Mouse (Mus musculus) liver, embryonic 14.5 days (tissue): ENCODE results near the gene Macf1. TPM values are rescaled to one million over a fixed set of nuclear protein-coding genes. Genes with fewer than 3 reads are reported as not detected.
"Not testable (repeated sequence)": the region's sequence is repeated elsewhere in the genome, so short reads cannot be mapped to it uniquely, and the experiment has no call there.

ENCODE experiments used
- ATAC-seq: fragments of 200-750 bp; cut with Nextera tagmentation; 2 replicates; pipeline ENCODE4 v1.8.0; 2017; ENCODE audit warnings: moderate number of reproducible peaks, mild to moderate bottlenecking, moderate library complexity; ENCODE audit not compliant: insufficient read depth
- DNase-seq, 3 experiments: peaks; one replicate each; pipeline ENCODE4 v3.0.0-alpha.2; 2012 to 2013; ENCODE audit warnings: low read depth in 3 of 3, low spot score in 3 of 3
- H3K27ac ChIP-seq: fragments of 300-500 bp; sonication (generic); 2 replicates; pipeline ENCODE4 v1.5.1; 2014; ENCODE audit warnings: moderate library complexity, mild to moderate bottlenecking, control low read depth, inconsistent platforms
- H3K27me3 ChIP-seq: fragments of 300-500 bp; sonication (generic); 2 replicates; pipeline ENCODE4 v1.6.1; 2014; ENCODE audit warnings: mild to moderate bottlenecking, low read length, moderate library complexity; ENCODE audit not compliant: control insufficient read depth, insufficient read depth
- H3K36me3 ChIP-seq: fragments of 300-500 bp; sonication (generic); replicated peaks from 2 replicates; pipeline ENCODE4 v1.6.1; 2014; ENCODE audit warnings: low read depth; ENCODE audit not compliant: control insufficient read depth, insufficient read depth
- H3K4me1 ChIP-seq, 2 experiments: fragments of 200-500 bp in 1 of 2; fragments of 300-500 bp in 1 of 2; sonication (generic) in 1 of 2; replicated peaks; 2 replicates each; pipeline ENCODE4 v1.6.1; 2012 to 2014; ENCODE audit warnings: antibody characterized with exemption in 1 of 2, inconsistent platforms in 1 of 2, low read length in 1 of 2; ENCODE audit not compliant: control insufficient read depth in 2 of 2, insufficient read depth in 2 of 2
- H3K4me2 ChIP-seq: fragments of 300-500 bp; sonication (generic); 2 replicates; pipeline ENCODE4 v1.6.1; 2014; ENCODE audit warnings: low read depth, mild to moderate bottlenecking, control low read depth, moderate library complexity
- H3K4me3 ChIP-seq, 2 experiments: fragments of 200-500 bp in 1 of 2; fragments of 300-500 bp in 1 of 2; sonication (generic) in 1 of 2; 2 replicates each; pipeline ENCODE4 v1.5.1; 2012 to 2014; ENCODE audit warnings: low read depth in 2 of 2, low read length in 2 of 2, mild to moderate bottlenecking in 2 of 2, control low read depth in 1 of 2, inconsistent platforms in 1 of 2, moderate library complexity in 1 of 2; ENCODE audit not compliant: insufficient read depth in 1 of 2
- H3K9ac ChIP-seq: fragments of 300-500 bp; sonication (generic); replicated peaks from 2 replicates; pipeline ENCODE4 v1.6.1; 2014; ENCODE audit warnings: mild to moderate bottlenecking, control low read depth, moderate library complexity
- H3K9me3 ChIP-seq: fragments of 300-500 bp; sonication (generic); 2 replicates; pipeline ENCODE4 v1.6.1; 2016; ENCODE audit warnings: low read length, mixed read lengths; ENCODE audit not compliant: control insufficient read depth
- CTCF ChIP-seq: IDR thresholded peaks from 2 replicates; pipeline ENCODE4 v1.5.1; 2016; ENCODE audit warnings: antibody characterized with exemption, low read depth, control low read depth
- EP300 ChIP-seq: IDR thresholded peaks from 2 replicates; pipeline ENCODE4 v1.6.1; 2016; ENCODE audit warnings: antibody characterized with exemption, low read depth
- WGBS: fragments of 180-500 bp; shearing (Covaris S2); extraction: QIAGEN DNeasy Blood & Tissue Kit; methylation state at CpG from one replicate; pipeline ENCODE4 v1.1.7; 2014; ENCODE audit not compliant: insufficient replicate concordance; 5-methylcytosine and 5-hydroxymethylcytosine counted together
- polyA plus RNA-seq, 2 experiments: library from polyadenylated mRNA; depleted of rRNA in 1 of 2; stranded (reverse) in 1 of 2; unstranded in 1 of 2; fragments of >200 nt; fragmentation: Nextera tagmentation in 1 of 2; extraction: Ambion mirVana in 1 of 2; gene quantifications; 2 replicates each; pipeline versions ENCODE4 v1.2.1 to v1.2.3; 2012 to 2014

Macf1 gene
- polyA plus RNA-seq, 2 experiments = 13.4 to 15.1 TPM

GRCm38 (mm10) chr4:123658175-123658574, 26.0 kb downstream of the Macf1 start:
- Histone ChIP-seq H3K9ac (no peak overlapping the region), H3K4me2 (no peak overlapping the region), H3K36me3 (no peaks in the 10 kb centered on the region), H3K4me3 (no peak overlapping the region), H3K9me3 (no peaks in the 10 kb centered on the region), H3K27ac (no peak overlapping the region), H3K27me3 (no peaks in the 10 kb centered on the region; the same call in none of the 2 replicates), H3K4me1 (peaks cover 18 to 29% of the 10 kb centered on the region in 2 experiments)
- DNase-seq (no peak), ATAC-seq (no peak)
- no peak for TF ChIP-seq CTCF
- no peak for TF ChIP-seq EP300
- 80% methylated on average over 1 of the region's 1 CpGs for WGBS

- Histone ChIP-seq H3K9me3 (no peaks in the 10 kb centered on the region), H3K36me3 (no peaks in the 10 kb centered on the region), H3K4me1 (peaks cover 10 to 22% of the 10 kb centered on the region in 2 experiments), H3K4me3 (no peak overlapping the region), H3K27me3 (no peaks in the 10 kb centered on the region), H3K27ac (no peak overlapping the region), H3K9ac (no peak overlapping the region), H3K4me2 (no peak overlapping the region)
- 12% methylated on average over 5 of the region's 5 CpGs for WGBS
- no peak for TF ChIP-seq CTCF
- peak; percentile 85 for TF ChIP-seq EP300
- ATAC-seq (peak; percentile 84), DNase-seq (no peak)
These were observed 28.9 kb downstream of the Macf1 start for GRCm38 (mm10) chr4:123655245-123655644.

- WGBS = 58% methylated on average over 4 of the region's 4 CpGs
- no peak overlapping the region for H3K27ac ChIP-seq
- no peak for ATAC-seq
These were observed 29.6 kb downstream of the Macf1 start for GRCm38 (mm10) chr4:123654566-123654965.

GRCm38 (mm10) chr4:123653446-123653845, 30.7 kb downstream of the Macf1 start:
- not testable (repeated sequence) for H3K36me3 ChIP-seq, ATAC-seq, H3K4me2 ChIP-seq, H3K4me3 ChIP-seq, H3K27me3 ChIP-seq, H3K27ac ChIP-seq, H3K9ac ChIP-seq, H3K9me3 ChIP-seq, DNase-seq
- WGBS = 80% methylated on average over 5 of the region's 5 CpGs
- H3K4me1 ChIP-seq = peaks cover 10 to 20% of the 10 kb centered on the region in 2 experiments

More at GRCm38 (mm10) chr4:123654566-123654965, 29.6 kb downstream of the Macf1 start:
- no peak for DNase-seq
- Histone ChIP-seq H3K9me3 (no peaks in the 10 kb centered on the region), H3K4me3 (no peak overlapping the region), H3K36me3 (no peaks in the 10 kb centered on the region), H3K4me1 (peaks cover 10 to 22% of the 10 kb centered on the region in 2 experiments), H3K4me2 (no peak overlapping the region), H3K27me3 (no peaks in the 10 kb centered on the region), H3K9ac (no peak overlapping the region)
- TF ChIP-seq EP300 (no peak), CTCF (no peak)

- 74% methylated on average over 3 of the region's 3 CpGs for WGBS
- DNase-seq = no peak
- Histone ChIP-seq H3K4me3 (no peak overlapping the region), H3K9me3 (no peaks in the 10 kb centered on the region), H3K36me3 (no peaks in the 10 kb centered on the region), H3K9ac (no peak overlapping the region), H3K27me3 (no peaks in the 10 kb centered on the region), H3K4me1 (peaks cover 7 to 16% of the 10 kb centered on the region in 2 experiments), H3K27ac (no peak overlapping the region), H3K4me2 (no peak overlapping the region)
- no peak for ATAC-seq
- TF ChIP-seq EP300 = no peak
These were observed 32.0 kb downstream of the Macf1 start for GRCm38 (mm10) chr4:123652130-123652529.
